Mouse (Mus musculus) lung, adult 2 months (tissue): ENCODE measurements around the gene Tsnaxip1.

ENCODE experiments used
- CTCF ChIP-seq: fragments of 200-500 bp; IDR thresholded peaks from 2 replicates; pipeline ENCODE4 v1.5.1; 2011; ENCODE audit warnings: mild to moderate bottlenecking, low read length, control low read depth; ENCODE audit not compliant: insufficient read depth
- POLR2A ChIP-seq: fragments of 200-500 bp; IDR thresholded peaks from 2 replicates; pipeline ENCODE4 v1.6.1; 2011; ENCODE audit warnings: low read depth, mild to moderate bottlenecking, control low read depth, low read length, borderline replicate concordance; ENCODE audit errors: extremely low read depth

DNA sequence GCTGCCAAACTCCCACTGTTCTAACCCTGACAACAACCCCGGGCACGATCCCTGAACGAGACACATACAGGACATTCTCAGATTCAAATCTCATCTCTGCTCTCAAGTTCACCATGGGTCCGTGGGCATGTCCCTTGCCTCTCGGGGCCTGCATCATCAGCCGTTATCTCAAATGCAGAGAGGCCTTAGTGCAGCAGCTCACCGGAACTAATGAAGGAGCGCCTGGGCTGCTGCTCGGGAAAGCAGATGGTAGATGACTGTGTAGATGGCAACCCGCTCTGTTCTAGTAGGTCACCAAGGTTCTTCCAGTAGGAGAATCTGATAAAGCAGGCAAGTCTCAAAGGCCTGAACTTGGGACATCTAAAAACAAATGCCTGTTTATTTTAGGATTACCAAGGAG, 16.5 kb upstream of the Tsnaxip1 start:
- TF ChIP-seq CTCF (no peak), POLR2A (no peak)
